Mouse (Mus musculus) layer of hippocampus, postnatal 10 days (tissue): Measurements from ENCODE around the gene Hnrnpc. TPM values are rescaled to one million over a fixed set of nuclear protein-coding genes. Genes with fewer than 3 reads are reported as not detected.

Source experiments
- DNase-seq, 2 experiments: peaks; one replicate each; pipeline ENCODE4 v3.0.0; 2021; ENCODE audit warnings: low spot score in 2 of 2
- total RNA-seq, 2 experiments: library from RNA; stranded (reverse); gene quantifications; 2 replicates each; pipeline ENCODE4 v1.2.3; 2021

Gene Hnrnpc
- total RNA-seq, 2 experiments from 2014 or later = 213 to 215 TPM

DNA sequence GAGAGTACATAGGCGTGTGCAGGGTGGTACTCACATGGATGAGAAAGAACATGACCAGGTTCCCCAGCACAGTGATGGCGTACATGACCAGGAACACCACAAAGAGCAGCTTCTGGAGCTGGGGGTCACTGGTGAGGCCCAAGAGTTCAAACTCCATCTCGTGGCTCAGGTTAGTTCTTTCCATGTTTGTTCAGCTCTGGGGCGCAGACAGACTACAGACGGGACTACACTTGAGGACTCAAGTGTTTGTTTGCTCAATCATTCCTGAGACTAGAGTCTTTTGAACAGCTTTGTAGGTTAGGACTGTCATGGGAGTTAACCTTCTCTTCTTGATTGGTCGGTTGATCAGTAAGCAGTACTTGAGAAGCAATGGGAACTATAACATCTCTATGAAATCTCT, 67.9 kb downstream of the Hnrnpc start:
- no peak for DNase-seq

DNA sequence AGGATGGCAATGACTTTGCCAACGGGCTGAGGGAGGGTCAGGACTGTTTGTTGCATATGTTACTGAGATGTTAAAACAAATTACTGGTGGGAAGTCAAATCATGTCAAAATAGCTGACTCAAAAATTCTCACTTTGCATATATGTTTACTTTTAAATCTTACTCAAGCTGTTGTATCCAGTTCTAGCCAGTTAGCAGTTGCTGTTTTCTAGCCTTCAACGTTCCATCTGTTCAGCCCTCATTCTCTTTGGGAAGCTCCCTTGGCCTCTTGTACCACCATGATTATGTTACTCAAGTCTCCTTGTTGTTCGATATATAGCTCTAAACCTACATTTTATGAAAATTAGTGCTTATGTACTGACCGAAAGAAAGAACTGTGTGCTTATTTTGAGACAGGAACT, 77.5 kb downstream of the Hnrnpc start:
- no peak for DNase-seq

DNA sequence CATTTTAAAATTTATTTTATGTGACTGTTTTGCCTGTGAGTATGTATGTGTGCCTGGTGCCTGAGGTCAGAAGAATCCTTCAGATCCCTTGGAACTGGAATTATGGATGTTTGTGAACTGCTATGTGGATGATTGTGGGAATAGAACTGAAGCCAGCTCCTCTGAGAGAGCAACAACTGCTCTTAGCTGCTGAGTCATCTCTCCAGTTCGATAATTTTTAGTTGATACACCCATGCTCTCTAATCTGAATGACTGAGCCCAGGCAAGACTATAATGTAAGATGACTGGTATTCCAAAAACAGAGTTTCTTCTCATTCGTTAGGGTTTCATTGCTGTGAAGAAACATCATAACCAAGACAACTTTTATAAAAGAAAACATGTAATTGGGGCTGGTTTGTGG, 79.7 kb downstream of the Hnrnpc start:
- DNase-seq = no peak

Other genes with a start within 250 kb of the Hnrnpc start
- gene Mettl17, start 219.2 kb downstream of the Hnrnpc start, total RNA-seq = 10 to 100 TPM; 29.8 to 44.0 TPM
- gene Slc39a2, start 211.1 kb downstream of the Hnrnpc start, total RNA-seq = 1 to 10 TPM; 4.9 to 5.1 TPM
- gene Ndrg2, start 189.9 kb downstream of the Hnrnpc start, total RNA-seq = 100 to 1,000 TPM; 488 to 494 TPM
- gene Tppp2, start 185.6 kb downstream of the Hnrnpc start, total RNA-seq = not detected
- gene Rnase13, start 181.3 kb downstream of the Hnrnpc start, total RNA-seq = not detected
- 10 to 100 TPM; 53.4 to 59.6 TPM for gene Arhgef40, start 119.3 kb downstream of the Hnrnpc start, total RNA-seq
- under 1 TPM in 1 of 2 experiments, not detected in 1; 0.51 TPM for gene Tmem253, start 88.4 kb downstream of the Hnrnpc start, total RNA-seq
- gene Zfp219, start 83.3 kb downstream of the Hnrnpc start, total RNA-seq = 10 to 100 TPM; 43.5 to 45.0 TPM
- not detected for gene Olfr221, start 61.6 kb downstream of the Hnrnpc start, total RNA-seq
- 1 to 10 TPM; 1.8 to 3.3 TPM for gene Rpgrip1, start 6.7 kb upstream of the Hnrnpc start, total RNA-seq
- 10 to 100 TPM; 57.8 to 58.4 TPM for gene Supt16, start 93.4 kb upstream of the Hnrnpc start, total RNA-seq
- 100 to 1,000 TPM; 119 to 131 TPM for gene Chd8, start 153.8 kb upstream of the Hnrnpc start, total RNA-seq
- gene Tox4, start 175.1 kb upstream of the Hnrnpc start, total RNA-seq = 10 to 100 TPM; 51.7 to 54.9 TPM
- gene Rab2b, start 175.5 kb upstream of the Hnrnpc start, total RNA-seq = 10 to 100 TPM; 39.7 to 41.2 TPM
- 10 to 100 TPM; 34.6 to 39.3 TPM for gene Mettl3, start 201.1 kb upstream of the Hnrnpc start, total RNA-seq
- gene Sall2, start 224.7 kb upstream of the Hnrnpc start, total RNA-seq = 10 to 100 TPM; 45.0 to 47.0 TPM